Mouse (Mus musculus): ENCODE measurements around the gene Ear1.
A peak's percentile ranks its signal among the peaks of the same experiment; 100 is the strongest.
"Not testable (repeated sequence)": the region's sequence is repeated elsewhere in the genome, so short reads cannot be mapped to it uniquely, and the experiment has no call there.

GRCm38 (mm10) chr14:43804435-43804834, 70.9 kb downstream of the Ear1 start:
- TF ChIP-seq UBTF (IDR thresholded peaks at IDR 0.05; ENCODE audit: borderline replicate concordance, insufficient read depth, low read depth, low read length); TAL1 (IDR thresholded peaks at IDR 0.05; ENCODE audit: low read length); EP300 (IDR thresholded peaks at IDR 0.05; ENCODE audit: low read depth in 1 of 2, low read length in 2 of 2); POLR2A (IDR thresholded peaks at IDR 0.05; ENCODE audit: control insufficient read depth in 1 of 2, insufficient read depth in 1 of 2, low read depth in 1 of 2, low read length in 2 of 2, poor library complexity in 1 of 2); HCFC1 (IDR thresholded peaks at IDR 0.05; ENCODE audit: low read depth, low read length); BHLHE40 (IDR thresholded peaks at IDR 0.05; ENCODE audit: borderline replicate concordance, low read depth, low read length); GABPA (IDR thresholded peaks at IDR 0.05; ENCODE audit: low read depth, low read length); MAZ (IDR thresholded peaks at IDR 0.05; ENCODE audit: low read depth, low read length): not testable (repeated sequence)
- peak in 2 of 3 experiments; percentile 7 to 23; a peak in 3 of 6 replicates for TF ChIP-seq CTCF (IDR thresholded peaks at IDR 0.05 in 2 of 3, conservative IDR thresholded peaks at IDR 0.05 in 1 of 3; ENCODE audit: control insufficient read depth in 1 of 3, insufficient read depth in 1 of 3, low read depth in 2 of 3, low read length in 3 of 3, poor library complexity in 1 of 3, severe bottlenecking in 1 of 3)
